Mouse (Mus musculus) left cerebral cortex, adult 2 months (tissue): ENCODE data around the gene Pspc1. TPM values are rescaled to one million over a fixed set of nuclear protein-coding genes. Genes with fewer than 3 reads are reported as not detected.
"Not testable (repeated sequence)": the region's sequence is repeated elsewhere in the genome, so short reads cannot be mapped to it uniquely, and the experiment has no call there.

Experiments used
- DNase-seq, 2 experiments: peaks; one replicate each; pipeline ENCODE4 v3.0.0; 2021 to 2022; ENCODE audit warnings: low spot score in 2 of 2, mixed read lengths in 1 of 2; ENCODE audit errors: extremely low spot score in 1 of 2
- H3K27ac ChIP-seq: fragments of 200-600 bp; 2 replicates; pipeline ENCODE4 v1.8.1; 2022
- H3K4me3 ChIP-seq: fragments of 200-600 bp; 2 replicates; pipeline ENCODE4 v1.8.1; 2022
- CTCF ChIP-seq: fragments of 200-600 bp; IDR thresholded peaks from 2 replicates; pipeline ENCODE4 v1.8.1; 2022; ENCODE audit warnings: antibody characterized with exemption, mild to moderate bottlenecking, moderate library complexity
- intact Hi-C: fragments of 180-260 bp; cut with DNase I; formaldehyde crosslinking; loops from one replicate; pipeline ENCODE4 v1.15.1; 2025
- total RNA-seq, 2 experiments: library from RNA; stranded (reverse); gene quantifications; 2 replicates each; pipeline ENCODE4 v1.2.3; 2021

The Pspc1 gene
- total RNA-seq, 2 experiments from 2014 or later, result 54.8 to 60.5 TPM

DNA sequence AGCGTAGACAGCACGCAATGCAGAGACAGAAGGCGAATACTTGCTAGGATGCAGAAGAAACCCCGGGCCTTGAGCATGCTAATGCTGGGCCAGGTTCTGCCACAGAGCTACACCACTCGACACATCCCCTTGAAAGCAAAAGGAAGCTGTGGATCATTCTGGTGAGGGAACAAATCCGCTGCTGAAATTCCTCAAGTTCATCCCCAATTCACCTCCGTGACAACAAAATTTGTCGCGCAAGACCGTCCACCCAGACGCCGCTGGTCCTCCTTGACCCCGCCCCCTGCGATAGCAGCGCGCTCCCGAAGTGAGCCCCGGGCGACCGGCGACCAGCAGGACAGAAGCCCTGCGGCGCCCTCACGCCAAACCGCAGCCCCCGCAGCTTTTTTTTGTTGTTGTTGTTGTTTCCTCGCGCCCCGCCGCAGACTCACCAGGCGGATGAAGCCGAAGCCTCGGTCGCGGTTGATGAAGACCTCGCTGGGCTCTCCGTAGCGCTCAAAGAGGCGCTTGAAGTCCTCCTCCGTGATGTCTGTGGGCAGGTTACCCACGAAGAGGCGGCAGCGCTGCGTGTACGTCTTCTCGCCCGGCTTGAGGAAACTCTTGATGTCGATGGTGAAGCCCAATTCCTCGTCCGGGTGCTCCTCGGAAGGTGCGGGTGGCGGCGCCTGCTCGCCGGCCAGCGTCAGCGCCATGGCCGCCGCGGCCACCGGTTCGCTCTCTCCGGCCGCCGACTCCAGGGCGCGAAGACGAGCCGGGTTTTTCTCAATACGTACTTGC, 568 bp downstream of the Pspc1 start:
- TF ChIP-seq CTCF, result no peak
- intact Hi-C loops, result loop anchor here (1.0 to 10.0 kb wide), 3 partner anchors 33 to 203 kb away; partner anchors contain the start of genes Cenpj, Mphosph8 and Parp4
- peak overlapping the region; percentile 91 for H3K27ac ChIP-seq

GRCm38 (mm10) chr14:56776571-56777238, 1.4 kb downstream of the Pspc1 start:
- intact Hi-C loops, result loop anchor here (2.0 to 10.0 kb wide), 2 partner anchors 108 to 202 kb away; partner anchors contain the start of genes Cenpj, Mphosph8 and Parp4
- TF ChIP-seq CTCF, result no peak
- peak overlapping the region; percentile 87 for H3K4me3 ChIP-seq
- DNase-seq, result no peak
- H3K27ac ChIP-seq, result no peak overlapping the region; the same call in 1 of the 2 replicates

More for the DNA sequence above, 568 bp downstream of the Pspc1 start:
- DNase-seq, result peak; percentile 50 to 60
- peak overlapping the region; percentile 87 for H3K4me3 ChIP-seq

GRCm38 (mm10) chr14:56775416-56775815, 2.7 kb downstream of the Pspc1 start:
- no peak for DNase-seq
- H3K4me3 ChIP-seq, result peak overlapping the region; percentile 87
- no peak for TF ChIP-seq CTCF
- H3K27ac ChIP-seq, result no peak overlapping the region
- intact Hi-C loops, result loop anchor here (10.0 kb wide), 1 partner anchor 201 kb away; the partner anchor contains the start of genes Cenpj and Parp4

- DNase-seq, H3K4me3 ChIP-seq, H3K27ac ChIP-seq, intact Hi-C loops: not testable (repeated sequence)
Observed at GRCm38 (mm10) chr14:56766438-56766837, 11.7 kb downstream of the Pspc1 start.

- DNase-seq, intact Hi-C loops, H3K4me3 ChIP-seq, H3K27ac ChIP-seq: not testable (repeated sequence)
Observed at GRCm38 (mm10) chr14:56765117-56765516, 13.0 kb downstream of the Pspc1 start.

DNA sequence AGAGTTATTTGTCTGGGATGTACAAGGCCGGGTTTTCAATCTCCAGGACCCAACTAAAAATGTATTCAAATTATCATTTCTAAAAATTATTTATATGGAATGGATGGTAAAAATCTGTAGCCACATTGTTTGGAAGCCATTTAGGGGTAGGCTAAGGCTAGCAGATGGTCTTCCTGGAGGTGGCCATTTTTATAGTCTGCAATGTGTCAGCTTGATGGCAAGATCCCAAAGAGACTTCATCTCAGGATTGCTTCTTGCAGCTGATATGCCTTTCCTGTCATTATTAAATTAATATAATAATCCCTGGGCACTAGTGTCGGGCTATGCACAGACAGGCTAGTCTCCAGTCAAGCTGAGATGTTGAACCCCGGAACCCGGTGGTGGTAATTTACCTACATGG, 26.8 kb downstream of the Pspc1 start:
- no peak for DNase-seq
- intact Hi-C loops, result no loop called here

DNA sequence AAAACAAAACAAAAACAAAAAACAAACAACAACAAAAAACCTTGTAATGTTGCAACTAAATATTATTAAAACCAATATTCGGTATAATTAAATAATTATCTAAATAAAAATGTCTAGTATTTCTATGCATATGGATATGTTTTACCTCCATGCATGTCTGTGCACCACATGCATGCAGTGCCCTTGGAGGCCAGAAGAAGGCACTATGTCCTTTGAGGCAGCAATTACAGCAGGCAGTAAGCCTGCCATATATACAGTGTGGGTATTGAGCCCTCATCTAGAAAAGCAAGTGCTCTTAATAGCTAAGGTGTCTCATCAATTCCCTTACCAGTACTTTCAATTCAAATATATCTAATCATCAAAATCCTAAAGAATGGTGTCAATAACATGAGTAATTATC, 37.9 kb downstream of the Pspc1 start:
- TF ChIP-seq CTCF, result peak; percentile 12
- intact Hi-C loops, result no loop called here
- Histone ChIP-seq H3K27ac (no peak overlapping the region), H3K4me3 (no peak overlapping the region)
- DNase-seq, result no peak

More for the DNA sequence above, 26.8 kb downstream of the Pspc1 start:
- no peak overlapping the region for H3K4me3 ChIP-seq
- H3K27ac ChIP-seq, result no peak overlapping the region
- TF ChIP-seq CTCF, result no peak

GRCm38 (mm10) chr14:56726493-56726892, 51.6 kb downstream of the Pspc1 start:
- no peak overlapping the region for H3K27ac ChIP-seq
- DNase-seq, result no peak
- H3K4me3 ChIP-seq, result no peak overlapping the region
- intact Hi-C loops, result no loop called here
- no peak for TF ChIP-seq CTCF

- no peak for TF ChIP-seq CTCF
- intact Hi-C loops, result no loop called here
- Histone ChIP-seq H3K4me3 (no peak overlapping the region), H3K27ac (no peak overlapping the region)
- no peak for DNase-seq
Observed at GRCm38 (mm10) chr14:56705687-56706086, 72.4 kb downstream of the Pspc1 start.

DNA sequence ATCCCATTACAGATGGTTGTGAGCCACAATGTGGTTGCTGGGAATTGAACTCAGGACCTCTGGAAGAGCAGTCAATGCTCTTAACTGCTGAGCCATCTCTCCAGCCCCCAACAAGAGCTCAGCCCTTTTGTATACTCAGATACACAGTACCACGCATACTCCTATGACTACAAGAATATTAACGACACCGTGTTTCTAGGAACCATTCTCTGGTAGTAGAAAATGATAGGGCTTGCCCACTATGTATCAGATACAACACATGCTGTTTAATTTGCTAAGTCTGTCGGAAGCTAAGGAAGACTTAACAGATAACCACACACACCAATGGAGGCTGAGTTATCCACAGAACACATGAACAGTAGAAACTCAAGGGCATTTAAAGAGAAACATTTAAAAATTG, 75.5 kb downstream of the Pspc1 start:
- TF ChIP-seq CTCF, result no peak
- no peak for DNase-seq
- H3K27ac ChIP-seq, result no peak overlapping the region
- no peak overlapping the region for H3K4me3 ChIP-seq
- intact Hi-C loops, result no loop called here

DNA sequence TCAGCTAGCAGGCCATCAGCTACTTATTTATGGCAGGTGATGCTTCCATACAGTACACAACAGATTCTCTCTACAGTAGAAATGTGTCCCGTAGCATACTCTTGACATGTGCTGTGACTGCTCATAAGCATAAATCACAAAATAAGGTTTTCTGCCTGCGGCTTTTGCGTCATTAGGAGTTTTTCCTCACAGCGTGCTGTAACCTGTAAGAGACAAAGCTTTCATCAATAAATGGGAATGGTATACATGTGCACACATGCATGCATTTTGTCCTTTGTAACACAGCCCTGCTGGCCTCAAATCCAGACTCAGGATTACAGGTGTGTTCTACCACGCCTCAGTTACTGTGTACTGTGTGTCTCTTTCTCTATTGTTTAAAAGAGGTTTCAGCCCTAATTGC, 80.3 kb downstream of the Pspc1 start:
- H3K27ac ChIP-seq, result no peak overlapping the region
- H3K4me3 ChIP-seq, result no peak overlapping the region
- DNase-seq, result no peak
- no peak for TF ChIP-seq CTCF
- intact Hi-C loops, result no loop called here

DNA sequence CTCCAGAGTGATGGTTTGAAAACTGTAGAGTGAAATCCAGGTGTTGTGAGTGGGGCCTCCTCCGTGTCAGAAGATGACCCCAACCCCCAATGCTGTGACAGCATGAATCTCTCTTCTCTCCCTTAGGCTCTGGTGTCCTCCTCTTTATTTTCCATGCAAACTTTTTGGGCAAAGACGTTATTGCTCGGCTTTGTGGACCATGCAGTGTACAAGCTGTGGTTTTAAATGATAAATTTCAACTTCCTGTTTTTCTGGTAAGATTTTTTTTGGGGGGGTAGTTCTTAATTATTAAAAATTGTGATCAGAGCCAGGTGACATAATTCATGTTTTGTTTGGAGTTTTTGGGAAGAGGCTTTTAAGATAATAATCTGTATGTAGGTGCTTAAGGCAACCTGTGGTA, 82.6 kb downstream of the Pspc1 start:
- DNase-seq, result no peak

More for the DNA sequence above, 82.6 kb downstream of the Pspc1 start:
- Histone ChIP-seq H3K27ac (no peak overlapping the region), H3K4me3 (no peak overlapping the region)
- intact Hi-C loops, result no loop called here
- TF ChIP-seq CTCF, result no peak
